Mouse (Mus musculus) kidney, adult 2 months (tissue): ENCODE results near the gene Ntsr1.

Experiments used
- CTCF ChIP-seq: fragments of 200-500 bp; conservative IDR thresholded peaks from 2 replicates; pipeline ENCODE4 v1.5.1; 2011; ENCODE audit warnings: low read depth, mild to moderate bottlenecking, control low read depth, low read length, moderate library complexity, mixed read lengths; ENCODE audit not compliant: insufficient read depth, insufficient read length
- POLR2A ChIP-seq: fragments of 200-500 bp; IDR thresholded peaks from one replicate; pipeline ENCODE4 v1.6.1; 2011; ENCODE audit warnings: low read depth, low read length, control low read depth

- TF ChIP-seq POLR2A (no peak), CTCF (no peak)
These were observed 64.1 kb downstream of the Ntsr1 start for GRCm38 (mm10) chr2:180563841-180564240.
